Mouse (Mus musculus) thymus, adult 2 months (tissue): ENCODE measurements around the gene Adarb2.

Experiments
- CTCF ChIP-seq: fragments of 200-500 bp; IDR thresholded peaks from 2 replicates; pipeline ENCODE4 v1.5.1; 2012; ENCODE audit warnings: mild to moderate bottlenecking, control low read depth, low read length, moderate library complexity, borderline replicate concordance; ENCODE audit not compliant: control insufficient read depth, poor library complexity, insufficient read depth; ENCODE audit errors: extremely low read depth
- POLR2A ChIP-seq: fragments of 200-500 bp; IDR thresholded peaks from 2 replicates; pipeline ENCODE4 v1.6.1; 2012; ENCODE audit warnings: mild to moderate bottlenecking, low read length, control low read depth, moderate library complexity; ENCODE audit not compliant: control insufficient read depth, poor library complexity, insufficient read depth; ENCODE audit errors: extremely low read depth

- TF ChIP-seq CTCF: no peak
- TF ChIP-seq POLR2A: no peak
Observed at GRCm38 (mm10) chr13:8587447-8587846, 384.8 kb downstream of the Adarb2 start.
